Mouse (Mus musculus) adrenal gland, postnatal 14 days (tissue): ENCODE data around the gene 9130019O22Rik. TPM values are rescaled to one million over a fixed set of nuclear protein-coding genes. Genes with fewer than 3 reads are reported as not detected.

Experiments
- DNase-seq: peaks from one replicate; pipeline ENCODE4 v3.0.0; 2021; ENCODE audit warnings: mixed read lengths
- total RNA-seq: library from RNA; stranded (reverse); gene quantifications from 2 replicates; pipeline ENCODE4 v1.2.3, GENCODE M21; 2021

9130019O22Rik gene
- total RNA-seq, 1 experiment from 2014 or later: 3.3 TPM

GRCm38 (mm10) chr7:127341356-127341755, 45.6 kb downstream of the 9130019O22Rik start:
- no peak for DNase-seq

GRCm38 (mm10) chr7:127337636-127338035, 49.3 kb downstream of the 9130019O22Rik start:
- DNase-seq: peak; percentile 35

GRCm38 (mm10) chr7:127335604-127336003, 51.4 kb downstream of the 9130019O22Rik start:
- DNase-seq: no peak

- no peak for DNase-seq
Observed at GRCm38 (mm10) chr7:127333240-127333639, 53.7 kb downstream of the 9130019O22Rik start.

Other genes with a start within 250 kb of the 9130019O22Rik start
- 1.4 and 7.9 TPM in 2 replicates for gene Spn, start 249.3 kb downstream of the 9130019O22Rik start, total RNA-seq
- 50.9 and 55.4 TPM in 2 replicates for gene Cd2bp2, start 191.1 kb downstream of the 9130019O22Rik start, total RNA-seq
- 38.9 and 45.6 TPM in 2 replicates for gene Tbc1d10b, start 178.7 kb downstream of the 9130019O22Rik start, total RNA-seq
- gene Mylpf, start 178.3 kb downstream of the 9130019O22Rik start, total RNA-seq: 4.3 and 4.9 TPM in 2 replicates
- gene Zfp553, start 154.1 kb downstream of the 9130019O22Rik start, total RNA-seq: 10.0 and 13.8 TPM in 2 replicates
- gene Sept1, start 154.0 kb downstream of the 9130019O22Rik start, total RNA-seq: 11.2 and 35.8 TPM in 2 replicates
- gene Zfp771, start 142.9 kb downstream of the 9130019O22Rik start, total RNA-seq: 25.9 and 28.1 TPM in 2 replicates
- 48.3 and 57.5 TPM in 2 replicates for gene Dctpp1, start 126.5 kb downstream of the 9130019O22Rik start, total RNA-seq
- 147 and 187 TPM in 2 replicates for gene Sephs2, start 113.1 kb downstream of the 9130019O22Rik start, total RNA-seq
- 2.2 and 8.8 TPM in 2 replicates for gene Itgal, start 90.9 kb downstream of the 9130019O22Rik start, total RNA-seq
- gene Zfp768, start 41.6 kb downstream of the 9130019O22Rik start, total RNA-seq: 31.2 and 33.3 TPM in 2 replicates
- gene Zfp747, start 11.1 kb downstream of the 9130019O22Rik start, total RNA-seq: 8.7 and 10.0 TPM in 2 replicates
- 8.5 and 9.4 TPM in 2 replicates for gene E430018J23Rik, start 6.5 kb upstream of the 9130019O22Rik start, total RNA-seq
- gene Zfp764, start 19.7 kb upstream of the 9130019O22Rik start, total RNA-seq: 6.4 and 6.8 TPM in 2 replicates
- gene Zfp688, start 34.9 kb upstream of the 9130019O22Rik start, total RNA-seq: 8.9 and 11.9 TPM in 2 replicates
- 3.5 and 5.0 TPM in 2 replicates for gene Zfp689, start 62.0 kb upstream of the 9130019O22Rik start, total RNA-seq
- 42.0 and 51.8 TPM in 2 replicates for gene Prr14, start 72.4 kb upstream of the 9130019O22Rik start, total RNA-seq
- 61.8 and 76.5 TPM in 2 replicates for gene Fbrs, start 92.0 kb upstream of the 9130019O22Rik start, total RNA-seq
- gene Srcap, start 124.8 kb upstream of the 9130019O22Rik start, total RNA-seq: 88.8 and 95.3 TPM in 2 replicates
- 21.9 and 23.8 TPM in 2 replicates for gene Gm42715, start 132.4 kb upstream of the 9130019O22Rik start, total RNA-seq
- not detected in 2 replicates for gene Tmem265, start 174.2 kb upstream of the 9130019O22Rik start, total RNA-seq
- 36.6 and 44.4 TPM in 2 replicates for gene Phkg2, start 186.2 kb upstream of the 9130019O22Rik start, total RNA-seq
- gene Ccdc189, start 201.4 kb upstream of the 9130019O22Rik start, total RNA-seq: 7.5 and 10.7 TPM in 2 replicates
- gene Rnf40, start 201.6 kb upstream of the 9130019O22Rik start, total RNA-seq: 56.0 and 62.8 TPM in 2 replicates
- 21.6 and 26.4 TPM in 2 replicates for gene Zfp629, start 228.6 kb upstream of the 9130019O22Rik start, total RNA-seq